Mouse (Mus musculus) naive thymus-derived CD4-positive, alpha-beta T cell, adult 5 months (primary cell): ENCODE data around the gene Olfr1269. TPM values are rescaled to one million over a fixed set of nuclear protein-coding genes. Genes with fewer than 3 reads are reported as not detected.

Experiments used
- polyA plus RNA-seq: library from polyadenylated mRNA; unstranded; fragments of 100-300 nt; shearing (Covaris generic); gene quantifications from one replicate; pipeline ENCODE4 v1.2.1, GENCODE M21; 2017

The Olfr1269 gene
- polyA plus RNA-seq, result not detected

GRCm38 (mm10) chr2:90121312-90121711 lies at the start of gene Olfr1269:
Olfr1269 (minus strand) TSS chr2:90121412.

GRCm38 (mm10) chr2:90152991-90153390 lies 31.8 kb upstream of the Olfr1269 start, which contains the start of gene Olfr1270:
Olfr1270 (minus strand) TSS chr2:90153091.

GRCm38 (mm10) chr2:90142196-90142595 lies 21.0 kb upstream of the Olfr1269 start, which contains the start of gene Olfr32:
Olfr32 (minus strand) TSS chr2:90142296.

Other genes with a start within 250 kb of the Olfr1269 start
- gene Olfr1257, start 243.0 kb downstream of the Olfr1269 start, polyA plus RNA-seq, result not detected
- gene Olfr1258, start 194.1 kb downstream of the Olfr1269 start, polyA plus RNA-seq, result not detected
- gene Olfr1259, start 172.7 kb downstream of the Olfr1269 start, polyA plus RNA-seq, result not detected
- 0.11 TPM for gene Olfr1260, start 147.1 kb downstream of the Olfr1269 start, polyA plus RNA-seq
- gene Olfr1261, start 130.2 kb downstream of the Olfr1269 start, polyA plus RNA-seq, result not detected
- not detected for gene Olfr1262, start 121.3 kb downstream of the Olfr1269 start, polyA plus RNA-seq
- gene Olfr1263, start 109.3 kb downstream of the Olfr1269 start, polyA plus RNA-seq, result not detected
- not detected for gene Olfr1264, start 95.8 kb downstream of the Olfr1269 start, polyA plus RNA-seq
- 0.10 TPM for gene Olfr1265, start 86.1 kb downstream of the Olfr1269 start, polyA plus RNA-seq
- not detected for gene Olfr140, start 57.8 kb downstream of the Olfr1269 start, polyA plus RNA-seq
- gene Olfr32, start 20.9 kb upstream of the Olfr1269 start, polyA plus RNA-seq, result not detected
- gene Olfr1270, start 31.7 kb upstream of the Olfr1269 start, polyA plus RNA-seq, result not detected
- not detected for gene Olfr1506, start 103.1 kb upstream of the Olfr1269 start, polyA plus RNA-seq
- not detected for gene Olfr142, start 136.2 kb upstream of the Olfr1269 start, polyA plus RNA-seq
- not detected for gene Olfr1271, start 149.6 kb upstream of the Olfr1269 start, polyA plus RNA-seq
- not detected for gene Olfr1272, start 171.4 kb upstream of the Olfr1269 start, polyA plus RNA-seq
- not detected for gene Gm13769, start 200.8 kb upstream of the Olfr1269 start, polyA plus RNA-seq